Mouse (Mus musculus) mesoderm, embryonic 11.5 days (tissue): ENCODE measurements at regions not wholly inside any gene's neighbourhood (a gene's known extent, or its start where the extent isn't known, plus 50 kb on each side); places are given as distances from the start of the nearest gene placed in this dataset.
A peak's percentile ranks its signal among the peaks of the same experiment; 100 is the strongest.

ENCODE experiments used
- DNase-seq: peaks from one replicate; pipeline ENCODE4 v3.0.0-alpha.2; 2012; ENCODE audit warnings: low read depth, low spot score

GRCm38 (mm10) chrX:158920217-158920616 is 289.9 kb upstream of the Rps6ka3 start:
- DNase-seq: no peak

DNA sequence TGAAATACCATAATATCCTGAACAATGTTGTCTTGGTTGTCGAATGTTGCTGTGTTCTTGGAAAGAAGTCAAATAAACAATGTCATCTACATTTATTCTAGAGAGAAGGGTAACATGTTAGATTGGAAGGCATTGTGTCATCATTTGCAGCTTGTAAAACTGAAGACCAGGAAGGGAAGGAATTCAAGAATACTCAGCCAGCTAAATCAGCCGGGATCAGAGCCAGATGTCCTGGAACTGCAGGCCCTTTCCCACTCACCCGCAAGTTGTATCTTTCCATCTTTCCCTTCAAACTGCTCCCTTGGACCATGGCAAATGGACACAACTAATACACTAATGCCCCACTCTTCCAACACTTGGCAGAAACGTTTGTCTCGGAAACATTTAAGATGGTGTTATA is 288.7 kb upstream of the Rps6ka3 start:
- no peak for DNase-seq

DNA sequence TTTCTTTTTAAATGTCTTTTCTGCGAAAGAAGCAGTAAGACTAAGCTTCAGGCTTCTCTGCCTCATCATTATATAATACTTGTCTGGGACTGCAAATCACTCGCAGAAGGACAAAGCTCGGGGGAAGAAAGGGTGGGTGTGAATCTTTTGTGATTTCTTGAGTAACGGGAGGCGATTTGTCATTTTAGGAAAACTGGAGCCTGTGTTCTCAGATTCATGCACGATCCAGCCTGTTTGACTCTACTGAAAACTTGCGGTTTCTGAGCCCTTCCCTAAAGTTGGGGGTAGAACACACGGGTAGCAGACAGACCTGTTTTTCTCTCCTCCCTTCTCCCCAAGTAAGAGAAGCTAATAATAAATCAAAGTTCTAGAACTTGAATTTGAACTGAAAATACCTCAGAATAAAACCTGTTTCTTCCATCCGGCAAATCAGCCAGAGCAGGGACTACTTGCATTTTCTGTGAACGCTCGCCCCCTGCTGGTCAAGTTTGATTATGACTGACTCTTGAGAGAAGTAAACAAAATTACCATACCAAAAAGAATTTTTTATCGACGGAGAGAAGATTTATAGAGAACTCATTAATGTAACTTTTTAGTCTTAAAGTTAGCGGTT is 288.2 kb upstream of the Rps6ka3 start:
- DNase-seq: peak; percentile 72

DNA sequence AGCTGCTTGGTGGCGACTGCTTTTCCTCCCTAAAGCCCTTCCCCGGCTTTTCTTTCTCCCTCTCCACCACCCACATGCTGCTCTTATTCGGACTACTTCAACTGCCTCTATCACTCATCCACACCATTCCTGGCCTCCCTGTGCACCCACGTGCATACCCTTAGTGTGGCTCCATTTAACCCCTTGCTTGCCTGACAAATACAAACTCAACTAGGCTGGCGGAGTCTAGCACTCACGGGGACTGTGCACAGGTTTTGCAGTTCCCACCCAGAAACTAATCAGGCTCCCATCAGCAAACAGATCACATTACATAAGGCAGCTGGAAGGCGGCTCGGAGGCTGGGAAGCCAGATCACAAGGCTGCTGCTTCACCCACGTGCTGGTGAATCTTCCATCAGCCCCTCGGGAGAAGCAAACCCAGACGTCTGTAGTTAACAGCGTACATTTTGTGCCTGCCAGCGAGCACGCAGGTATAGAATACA is 287.0 kb upstream of the Rps6ka3 start:
- DNase-seq: peak; percentile 44

DNA sequence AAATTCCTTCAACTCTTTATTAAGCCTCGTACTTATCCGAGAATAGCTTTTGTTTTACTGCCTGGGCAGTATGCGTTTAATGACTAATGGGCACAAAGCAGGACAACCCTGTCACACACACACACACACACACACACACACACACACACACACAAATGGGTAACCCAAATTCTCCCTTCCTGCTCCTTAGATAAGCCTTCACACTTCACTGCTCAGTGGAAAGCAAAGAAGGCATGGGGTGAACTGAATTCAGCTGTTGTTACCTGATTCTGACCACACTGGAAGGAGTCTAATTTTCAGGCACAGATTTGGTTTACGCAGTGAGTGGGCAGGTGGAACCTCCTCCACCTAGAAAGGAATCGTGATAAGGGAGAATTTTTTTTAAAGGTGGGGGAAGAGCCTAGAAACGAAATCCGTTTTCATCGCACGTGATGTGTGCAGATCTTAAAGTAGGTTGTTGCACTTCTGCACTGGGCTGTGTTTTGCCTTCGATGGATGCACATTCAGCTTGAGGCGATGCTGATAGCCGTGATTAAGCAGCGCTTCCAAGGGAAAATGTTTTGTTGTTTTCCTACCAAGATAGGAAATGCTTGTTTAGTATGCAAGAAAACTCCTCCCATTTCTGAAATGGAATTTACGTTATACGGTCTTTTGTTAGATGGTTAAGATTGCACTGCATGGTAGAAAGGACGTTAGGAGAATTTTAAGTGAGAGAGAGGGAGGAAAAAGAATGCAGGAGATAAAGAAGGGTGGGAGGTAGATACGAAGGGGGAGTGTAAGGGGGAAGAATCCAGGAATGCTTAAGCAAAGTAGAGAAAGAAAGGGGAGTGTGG is 286.2 kb upstream of the Rps6ka3 start:
- no peak for DNase-seq

- peak; percentile 46 for DNase-seq
Measured at GRCm38 (mm10) chrX:158924490-158925398, 285.4 kb upstream of the Rps6ka3 start.

- no peak for DNase-seq
Measured at GRCm38 (mm10) chrX:158931864-158932263, 278.2 kb upstream of the Rps6ka3 start.

GRCm38 (mm10) chrX:158947191-158947590 is 262.9 kb upstream of the Rps6ka3 start:
- no peak for DNase-seq

GRCm38 (mm10) chrX:158971726-158972125 is 238.4 kb upstream of the Rps6ka3 start:
- no peak for DNase-seq

DNA sequence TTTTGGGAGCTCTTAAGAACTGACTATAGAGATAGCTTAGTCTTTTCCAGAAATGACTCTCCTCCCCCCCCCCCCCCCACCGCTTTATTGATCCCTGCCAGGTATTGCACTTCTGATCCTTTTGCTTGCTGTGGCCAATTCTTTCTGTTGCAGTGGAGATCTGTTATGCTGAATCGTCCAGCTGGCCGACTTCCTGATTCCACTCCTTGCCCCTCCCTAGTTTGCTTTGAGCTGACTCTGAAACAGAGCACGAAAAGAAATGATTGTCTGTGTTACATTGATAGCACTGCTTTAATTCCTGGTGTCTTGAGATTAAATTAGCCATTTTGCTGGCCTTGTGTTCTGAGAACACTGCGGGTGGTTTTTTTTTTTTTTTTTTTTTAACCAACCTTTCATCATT is 233.5 kb upstream of the Rps6ka3 start:
- DNase-seq: no peak

GRCm38 (mm10) chrX:158984721-158985120 is 225.4 kb upstream of the Rps6ka3 start:
- no peak for DNase-seq

DNA sequence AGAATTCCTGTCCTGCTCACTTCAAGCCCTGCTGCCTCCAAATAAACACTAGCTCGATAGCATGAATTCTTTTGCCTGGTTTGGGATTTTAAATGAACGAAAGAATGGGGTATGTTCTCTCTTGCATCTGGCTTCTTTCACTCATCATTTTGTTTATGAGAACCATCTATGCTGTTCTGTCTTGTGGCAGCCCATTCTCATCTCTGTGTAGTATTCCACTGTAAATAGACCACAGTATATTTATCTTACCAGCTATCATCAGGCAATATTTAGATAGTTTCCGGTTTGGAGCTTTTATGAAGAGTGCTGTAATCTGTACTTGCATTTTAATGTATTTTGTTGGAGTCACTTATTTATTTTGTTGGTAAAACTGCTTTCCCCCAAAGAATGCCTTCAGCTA is 222.4 kb upstream of the Rps6ka3 start:
- DNase-seq: no peak

DNA sequence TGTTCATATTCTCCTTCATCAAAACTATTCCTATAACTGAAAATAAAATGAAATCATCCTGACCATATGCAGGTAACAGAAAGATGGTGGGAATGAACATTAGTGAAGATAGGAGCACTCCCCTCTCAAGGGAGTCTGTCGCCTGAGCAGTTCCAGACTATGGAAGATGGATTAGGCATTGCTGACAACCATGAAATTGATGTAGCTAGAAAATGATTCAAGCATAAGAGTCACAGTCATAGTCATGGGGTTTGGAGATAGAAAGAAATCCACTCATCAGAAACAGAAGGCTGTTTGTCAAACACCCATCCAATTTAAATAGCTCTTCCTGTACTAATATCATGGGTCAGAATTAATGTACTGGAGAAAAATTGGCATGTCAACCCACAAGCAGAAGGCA is 191.2 kb upstream of the Rps6ka3 start:
- DNase-seq: peak; percentile 10

- no peak for DNase-seq
Measured at GRCm38 (mm10) chrX:159026311-159026710, 183.8 kb upstream of the Rps6ka3 start.

- DNase-seq: no peak
Measured at GRCm38 (mm10) chrX:159031927-159032326, 178.2 kb upstream of the Rps6ka3 start.

- peak; percentile 45 for DNase-seq
Measured at GRCm38 (mm10) chrX:159043432-159043831, 166.7 kb upstream of the Rps6ka3 start.

- peak; percentile 65 for DNase-seq
Measured at GRCm38 (mm10) chrX:159047876-159048275, 162.2 kb upstream of the Rps6ka3 start.

- no peak for DNase-seq
Measured at GRCm38 (mm10) chrX:159055689-159056461, 154.2 kb upstream of the Rps6ka3 start.

DNA sequence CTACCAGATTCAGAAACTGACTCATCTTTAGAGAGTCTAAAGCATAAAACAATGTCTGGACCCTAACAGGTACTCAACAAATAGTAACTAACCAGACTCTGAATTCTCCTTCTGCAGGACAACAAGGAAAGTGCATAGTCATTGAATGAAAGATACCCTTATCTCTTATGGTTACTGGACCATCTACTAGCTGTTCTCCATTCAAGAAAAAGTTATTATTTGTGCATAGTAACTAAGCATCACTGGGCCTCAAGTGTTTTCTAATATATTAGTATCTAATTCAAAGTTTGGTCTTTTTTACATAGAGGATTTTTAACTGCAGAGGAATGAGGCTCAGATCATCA is 153.7 kb upstream of the Rps6ka3 start:
- DNase-seq: no peak

- no peak for DNase-seq
Measured at GRCm38 (mm10) chrX:159058931-159059330, 151.2 kb upstream of the Rps6ka3 start.

- DNase-seq: no peak
Measured at GRCm38 (mm10) chrX:159061322-159061721, 148.8 kb upstream of the Rps6ka3 start.
